Mouse (Mus musculus) neural tube, embryonic 15.5 days (tissue): ENCODE results near the gene Gm9817. TPM values are rescaled to one million over a fixed set of nuclear protein-coding genes. Genes with fewer than 3 reads are reported as not detected.

ENCODE experiments used
- ATAC-seq: fragments of 200-750 bp; cut with Nextera tagmentation; 2 replicates; pipeline ENCODE4 v1.8.0; 2017; ENCODE audit warnings: mild to moderate bottlenecking, moderate TSS enrichment, moderate library complexity; ENCODE audit not compliant: low FRiP score
- H3K27ac ChIP-seq: fragments of 300-500 bp; sonication (generic); replicated peaks from 2 replicates; pipeline ENCODE4 v1.5.1; 2015; ENCODE audit warnings: mild to moderate bottlenecking, inconsistent platforms
- H3K27me3 ChIP-seq: fragments of 300-500 bp; sonication (generic); replicated peaks from 2 replicates; pipeline ENCODE4 v1.6.1; 2015; ENCODE audit warnings: inconsistent platforms
- H3K36me3 ChIP-seq: fragments of 300-500 bp; sonication (generic); 2 replicates; pipeline ENCODE4 v1.6.1; 2015; ENCODE audit warnings: inconsistent platforms
- H3K4me1 ChIP-seq: fragments of 300-500 bp; sonication (generic); 2 replicates; pipeline ENCODE4 v1.6.1; 2015; ENCODE audit warnings: inconsistent platforms
- H3K4me2 ChIP-seq: fragments of 300-500 bp; sonication (generic); 2 replicates; pipeline ENCODE4 v1.6.1; 2015; ENCODE audit warnings: inconsistent platforms, mild to moderate bottlenecking, moderate library complexity
- H3K4me3 ChIP-seq: fragments of 300-500 bp; sonication (generic); replicated peaks from 2 replicates; pipeline ENCODE4 v1.5.1; 2015; ENCODE audit warnings: mild to moderate bottlenecking, inconsistent platforms
- H3K9ac ChIP-seq: fragments of 300-500 bp; sonication (generic); replicated peaks from 2 replicates; pipeline ENCODE4 v1.6.1; 2015; ENCODE audit warnings: mild to moderate bottlenecking, inconsistent platforms
- H3K9me3 ChIP-seq: fragments of 300-500 bp; sonication (generic); replicated peaks from 2 replicates; pipeline ENCODE4 v1.6.1; 2016; ENCODE audit warnings: inconsistent platforms
- WGBS: fragments of 180-500 bp; shearing (Covaris S2); methylation state at CpG from one replicate; pipeline ENCODE4 v1.1.7; 2015; ENCODE audit warnings: mixed read lengths; 5-methylcytosine and 5-hydroxymethylcytosine counted together
- polyA plus RNA-seq: library from polyadenylated mRNA; unstranded; fragments of >200 nt; fragmentation: Nextera tagmentation; extraction: Ambion mirVana; gene quantifications from 2 replicates; pipeline ENCODE4 v1.2.1, GENCODE M21; 2015

The Gm9817 gene
- polyA plus RNA-seq, 1 experiment from 2014 or later: not detected

GRCm38 (mm10) chr13:45049261-45050020 is 29.1 kb upstream of the Gm9817 start:
- 78% methylated on average over 7 of the region's 7 CpGs for WGBS
- no peak overlapping the region for H3K27ac ChIP-seq
- no peaks in the 10 kb centered on the region for H3K36me3 ChIP-seq
- H3K4me3 ChIP-seq: no peak overlapping the region
- no peaks in the 10 kb centered on the region for H3K27me3 ChIP-seq
- H3K9me3 ChIP-seq: no peaks in the 10 kb centered on the region
- H3K4me2 ChIP-seq: no peak overlapping the region
- no peak overlapping the region for H3K9ac ChIP-seq
- no peak for ATAC-seq
- no peaks in the 10 kb centered on the region for H3K4me1 ChIP-seq

GRCm38 (mm10) chr13:45052805-45053204 is 25.7 kb upstream of the Gm9817 start:
- no peak overlapping the region for H3K4me3 ChIP-seq
- H3K27ac ChIP-seq: no peak overlapping the region
- H3K4me1 ChIP-seq: no peaks in the 10 kb centered on the region
- no peaks in the 10 kb centered on the region for H3K36me3 ChIP-seq
- H3K9ac ChIP-seq: no peak overlapping the region
- H3K9me3 ChIP-seq: no peaks in the 10 kb centered on the region
- 89% methylated on average over 7 of the region's 7 CpGs for WGBS
- no peaks in the 10 kb centered on the region for H3K27me3 ChIP-seq
- no peak overlapping the region for H3K4me2 ChIP-seq
- ATAC-seq: no peak

- WGBS: 91% methylated on average over 3 of the region's 3 CpGs
Observed at GRCm38 (mm10) chr13:45053843-45054242, 24.6 kb upstream of the Gm9817 start.

GRCm38 (mm10) chr13:45059206-45059605 is 19.3 kb upstream of the Gm9817 start:
- no peaks in the 10 kb centered on the region for H3K27me3 ChIP-seq
- 84% methylated on average over 17 of the region's 17 CpGs for WGBS
- ATAC-seq: no peak
- no peaks in the 10 kb centered on the region for H3K36me3 ChIP-seq
- H3K9ac ChIP-seq: no peak overlapping the region
- H3K27ac ChIP-seq: no peak overlapping the region
- no peaks in the 10 kb centered on the region for H3K9me3 ChIP-seq
- H3K4me2 ChIP-seq: no peak overlapping the region
- H3K4me1 ChIP-seq: no peaks in the 10 kb centered on the region
- H3K4me3 ChIP-seq: no peak overlapping the region

More at GRCm38 (mm10) chr13:45053843-45054242, 24.6 kb upstream of the Gm9817 start:
- Histone ChIP-seq H3K9ac (no peak overlapping the region), H3K4me3 (no peak overlapping the region), H3K4me1 (no peaks in the 10 kb centered on the region), H3K9me3 (no peaks in the 10 kb centered on the region), H3K36me3 (no peaks in the 10 kb centered on the region), H3K4me2 (no peak overlapping the region), H3K27me3 (no peaks in the 10 kb centered on the region), H3K27ac (no peak overlapping the region)
- ATAC-seq: no peak

GRCm38 (mm10) chr13:45063146-45063545 is 15.3 kb upstream of the Gm9817 start:
- H3K4me1 ChIP-seq: no peaks in the 10 kb centered on the region
- no peak overlapping the region for H3K9ac ChIP-seq
- WGBS: 85% methylated on average over 5 of the region's 5 CpGs
- no peaks in the 10 kb centered on the region for H3K9me3 ChIP-seq
- no peaks in the 10 kb centered on the region for H3K36me3 ChIP-seq
- H3K27me3 ChIP-seq: no peaks in the 10 kb centered on the region
- ATAC-seq: no peak
- no peak overlapping the region for H3K4me3 ChIP-seq
- H3K4me2 ChIP-seq: no peak overlapping the region
- H3K27ac ChIP-seq: no peak overlapping the region

- Histone ChIP-seq H3K4me3 (no peak overlapping the region), H3K9me3 (no peaks in the 10 kb centered on the region), H3K4me2 (no peak overlapping the region), H3K27ac (no peak overlapping the region), H3K9ac (no peak overlapping the region), H3K27me3 (no peaks in the 10 kb centered on the region), H3K4me1 (no peaks in the 10 kb centered on the region), H3K36me3 (no peaks in the 10 kb centered on the region)
- 93% methylated on average over 4 of the region's 4 CpGs for WGBS
- no peak for ATAC-seq
Observed at GRCm38 (mm10) chr13:45064951-45065350, 13.5 kb upstream of the Gm9817 start.

GRCm38 (mm10) chr13:45070366-45070765 is 8.1 kb upstream of the Gm9817 start:
- Histone ChIP-seq H3K27ac (no peak overlapping the region), H3K9me3 (no peaks in the 10 kb centered on the region), H3K4me2 (no peak overlapping the region), H3K4me1 (no peaks in the 10 kb centered on the region), H3K36me3 (no peaks in the 10 kb centered on the region), H3K27me3 (no peaks in the 10 kb centered on the region), H3K9ac (no peak overlapping the region), H3K4me3 (no peak overlapping the region)
- no peak for ATAC-seq
- WGBS: 77% methylated on average over 6 of the region's 6 CpGs

GRCm38 (mm10) chr13:45075012-45075411 is 3.5 kb upstream of the Gm9817 start:
- Histone ChIP-seq H3K4me2 (no peak overlapping the region), H3K9ac (no peak overlapping the region), H3K9me3 (no peaks in the 10 kb centered on the region), H3K27me3 (0 out of 2 replicates have a peak, but pooled peaks cover 6% of the 10 kb centered on the region), H3K4me3 (no peak overlapping the region), H3K36me3 (no peaks in the 10 kb centered on the region), H3K4me1 (no peaks in the 10 kb centered on the region), H3K27ac (no peak overlapping the region)
- ATAC-seq: no peak

- no peak for ATAC-seq
- Histone ChIP-seq H3K27ac (no peak overlapping the region), H3K9ac (no peak overlapping the region), H3K4me2 (no peak overlapping the region), H3K9me3 (0 out of 2 replicates have a peak, but pooled peaks cover 2% of the 10 kb centered on the region), H3K27me3 (0 out of 2 replicates have a peak, but pooled peaks cover 6% of the 10 kb centered on the region), H3K4me3 (no peak overlapping the region), H3K36me3 (no peaks in the 10 kb centered on the region), H3K4me1 (no peaks in the 10 kb centered on the region)
- 99% methylated on average over 2 of the region's 2 CpGs for WGBS
Observed at GRCm38 (mm10) chr13:45075715-45076114, 2.8 kb upstream of the Gm9817 start.

- no peak for ATAC-seq
- Histone ChIP-seq H3K9ac (no peak overlapping the region), H3K36me3 (no peaks in the 10 kb centered on the region), H3K9me3 (0 out of 2 replicates have a peak, but pooled peaks cover 8% of the 10 kb centered on the region), H3K4me2 (no peak overlapping the region), H3K27ac (no peak overlapping the region), H3K27me3 (0 out of 2 replicates have a peak, but pooled peaks cover 6% of the 10 kb centered on the region), H3K4me3 (no peak overlapping the region), H3K4me1 (no peaks in the 10 kb centered on the region)
- 98% methylated on average over 3 of the region's 3 CpGs for WGBS
Observed at GRCm38 (mm10) chr13:45080771-45081170, 2.3 kb downstream of the Gm9817 start.

GRCm38 (mm10) chr13:45083696-45084095 is 5.2 kb downstream of the Gm9817 start:
- Histone ChIP-seq H3K27me3 (0 out of 2 replicates have a peak, but pooled peaks cover 6% of the 10 kb centered on the region), H3K9ac (no peak overlapping the region), H3K9me3 (0 out of 2 replicates have a peak, but pooled peaks cover 8% of the 10 kb centered on the region), H3K4me1 (no peaks in the 10 kb centered on the region), H3K4me2 (no peak overlapping the region), H3K36me3 (no peaks in the 10 kb centered on the region), H3K4me3 (no peak overlapping the region), H3K27ac (no peak overlapping the region)
- no peak for ATAC-seq
- WGBS: 34% methylated on average over 5 of the region's 5 CpGs

- WGBS: 58% methylated on average over 2 of the region's 2 CpGs
- no peaks in the 10 kb centered on the region for H3K27me3 ChIP-seq
- H3K9ac ChIP-seq: no peak overlapping the region
- no peak overlapping the region for H3K27ac ChIP-seq
- H3K4me1 ChIP-seq: 0 out of 2 replicates have a peak, but pooled peaks cover 2% of the 10 kb centered on the region
- H3K36me3 ChIP-seq: no peaks in the 10 kb centered on the region
- H3K9me3 ChIP-seq: no peaks in the 10 kb centered on the region
- no peak for ATAC-seq
- H3K4me2 ChIP-seq: no peak overlapping the region
- H3K4me3 ChIP-seq: no peak overlapping the region
Observed at GRCm38 (mm10) chr13:45088796-45089221, 10.3 kb downstream of the Gm9817 start.
